Mouse (Mus musculus): ENCODE results near the gene Apba2. TPM values are rescaled to one million over a fixed set of nuclear protein-coding genes. Genes with fewer than 3 reads are reported as not detected.

Apba2 gene
- total RNA-seq, 2 experiments from 2014 or later, result 0.15 TPM; not detected in 1

DNA sequence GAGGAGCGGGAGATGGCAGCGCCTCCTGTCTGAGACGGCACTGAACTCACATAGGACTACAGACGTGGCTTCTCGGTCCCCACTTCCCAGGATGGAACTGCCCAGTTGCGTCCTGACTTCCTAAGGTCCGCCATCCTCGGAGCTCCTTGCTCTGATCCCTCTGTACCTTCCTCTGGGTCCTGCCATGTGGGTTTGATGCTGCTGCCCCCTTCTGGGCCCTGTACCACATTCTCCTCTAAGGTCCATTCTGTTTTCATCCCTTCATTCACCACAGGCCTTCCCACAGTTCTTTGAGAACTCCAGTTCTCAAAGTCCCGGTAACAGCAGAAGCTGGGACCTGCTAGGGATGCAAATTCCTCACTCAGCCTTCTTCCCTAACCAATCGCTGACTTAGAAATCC lies 272.0 kb downstream of the Apba2 start:
- intact Hi-C loops (cut with DNase I), result no loop called here

DNA sequence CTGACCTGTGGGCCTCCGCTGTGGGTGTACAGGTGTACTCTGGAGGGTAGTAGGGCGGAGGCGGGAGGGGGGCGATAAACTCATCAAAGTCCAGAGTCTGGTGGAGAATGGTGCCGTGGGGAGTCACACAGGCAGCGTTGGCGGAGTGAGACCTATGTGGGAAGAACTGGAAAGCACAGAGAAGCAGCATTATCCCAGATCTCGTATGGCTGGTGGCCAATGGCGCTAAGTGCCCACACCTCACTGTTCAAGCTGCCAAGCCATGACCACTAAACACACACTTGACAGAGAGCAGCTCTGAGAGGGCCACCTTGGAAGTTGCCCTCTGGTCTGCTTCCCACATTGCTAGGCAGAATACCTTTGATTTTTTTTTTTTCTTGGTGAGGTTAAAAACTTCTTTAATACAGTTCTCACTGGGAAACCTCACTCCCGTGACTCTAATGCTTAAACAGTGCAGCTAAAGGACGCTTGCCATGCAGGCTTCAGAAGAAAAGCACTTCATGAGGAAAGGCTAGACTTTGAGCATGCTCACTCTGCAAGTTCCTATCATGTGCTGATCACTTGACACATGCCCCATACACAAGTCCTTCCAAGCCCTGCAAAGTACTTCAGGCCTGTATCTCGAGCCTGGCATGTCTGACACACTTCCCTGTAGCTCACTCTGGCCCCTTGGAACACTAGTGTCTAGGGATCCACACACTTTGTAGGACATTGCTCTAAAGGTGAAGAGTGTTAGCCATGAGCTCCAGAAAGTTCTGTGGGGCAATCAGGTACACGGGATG lies 275.4 kb downstream of the Apba2 start:
- intact Hi-C loops (cut with DNase I), result no loop called here
- no peak for DNase-seq

More for the DNA sequence above, 272.0 kb downstream of the Apba2 start:
- DNase-seq, result no peak

DNA sequence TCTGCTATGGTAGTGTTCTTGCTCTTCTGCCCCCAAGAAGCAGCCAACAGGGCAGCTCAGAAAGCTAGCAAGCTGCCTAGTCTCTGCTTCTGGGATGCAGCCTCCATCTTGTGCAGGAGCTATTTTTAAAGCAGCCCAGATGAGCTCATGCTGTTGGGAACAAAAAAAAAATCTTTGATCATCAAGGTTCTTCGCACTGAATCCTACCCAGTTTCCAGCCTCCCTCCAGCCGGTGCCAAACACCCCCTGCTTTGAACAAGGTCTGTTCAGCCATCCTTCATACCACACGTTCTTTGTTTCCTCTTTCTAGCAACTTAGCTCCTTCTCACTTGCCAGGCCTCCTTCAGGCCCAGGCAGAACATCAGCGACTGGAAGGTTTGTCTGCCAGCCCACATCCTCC lies 278.0 kb downstream of the Apba2 start:
- intact Hi-C loops (cut with DNase I), result no loop called here

GRCm38 (mm10) chr7:64785040-64785439 lies 283.5 kb downstream of the Apba2 start:
- intact Hi-C loops (cut with DNase I), result no loop called here
- no peak for DNase-seq

More for the DNA sequence above, 278.0 kb downstream of the Apba2 start:
- DNase-seq, result no peak

GRCm38 (mm10) chr7:64791145-64791544 lies 289.6 kb downstream of the Apba2 start:
- no peak for DNase-seq
- intact Hi-C loops (cut with DNase I), result no loop called here

DNA sequence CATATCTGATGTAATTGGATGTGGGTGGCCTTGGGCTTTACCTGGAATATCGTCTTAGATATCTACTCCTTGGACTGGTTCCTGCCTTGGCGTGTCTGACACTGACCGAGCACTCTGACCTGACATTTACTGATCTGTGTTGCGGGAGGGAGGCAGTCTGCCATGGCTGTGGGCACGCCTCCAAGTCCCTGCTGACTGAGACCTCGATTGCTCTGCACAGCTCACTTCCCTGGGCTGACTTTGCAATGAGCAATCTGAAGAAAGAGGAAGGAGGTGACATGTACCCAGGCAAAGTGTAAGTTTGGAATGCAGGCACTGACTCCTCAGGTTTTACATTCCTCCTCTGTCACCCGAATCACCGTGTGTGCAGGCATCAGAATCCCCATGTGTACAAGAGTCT lies 290.5 kb downstream of the Apba2 start:
- intact Hi-C loops (cut with DNase I), result no loop called here
- peak; percentile 31 to 37 for DNase-seq

GRCm38 (mm10) chr7:64795554-64795953 lies 294.0 kb downstream of the Apba2 start:
- DNase-seq, result no peak
- intact Hi-C loops (cut with DNase I), result no loop called here

Other genes starting within 250 kb of the Apba2 start
- 10 to 100 TPM; 14.3 to 18.9 TPM for gene Mtmr10, start 214.1 kb upstream of the Apba2 start, total RNA-seq (2021)
- gene Fan1, start 127.6 kb upstream of the Apba2 start, total RNA-seq (2021), result 1 to 10 TPM; 5.2 to 6.7 TPM
- gene Mphosph10, start 109.4 kb upstream of the Apba2 start, total RNA-seq (2021), result 10 to 100 TPM; 13.8 to 13.9 TPM
- gene Mcee, start 109.1 kb upstream of the Apba2 start, total RNA-seq (2021), result 10 to 100 TPM; 86.3 to 99.6 TPM

Data from gastrocnemius, postnatal 36 days (tissue).